Mouse (Mus musculus): ENCODE data around the gene 4933402J07Rik. TPM values are rescaled to one million over a fixed set of nuclear protein-coding genes. Genes with fewer than 3 reads are reported as not detected.
A peak's percentile ranks its signal among the peaks of the same experiment; 100 is the strongest.

Gene 4933402J07Rik
- polyA plus RNA-seq, 2 experiments, result not detected

- H3K4me1 ChIP-seq (replicated peaks; ENCODE audit: control insufficient read depth in 2 of 2, insufficient read depth in 2 of 2, low read length in 1 of 2), result no peaks in the 10 kb centered on the region
- H3K4me2 ChIP-seq (ENCODE audit: low read depth), result no peak overlapping the region
- no peak overlapping the region for H3K4me3 ChIP-seq (ENCODE audit: insufficient read depth in 1 of 2, low read depth in 2 of 2, low read length in 2 of 2)
- peak in 2 of 3 experiments; percentile 7 to 11 for DNase-seq (ENCODE audit: low read depth in 3 of 3, low spot score in 3 of 3)
- ATAC-seq (ENCODE audit: insufficient read depth), result no peak
- H3K27me3 ChIP-seq (ENCODE audit: control insufficient read depth, insufficient read depth, low read length), result no peaks in the 10 kb centered on the region
- H3K27ac ChIP-seq, result no peak overlapping the region
- no peaks in the 10 kb centered on the region for H3K36me3 ChIP-seq (replicated peaks; ENCODE audit: control insufficient read depth, insufficient read depth, low read depth)
- no peak overlapping the region for H3K9ac ChIP-seq (replicated peaks)
- 3% methylated on average over 2 of the region's 2 CpGs for WGBS (ENCODE audit: insufficient replicate concordance)
- no peak for TF ChIP-seq EP300 (IDR thresholded peaks at IDR 0.05; ENCODE audit: low read depth)
- peak; percentile 90 for TF ChIP-seq CTCF (IDR thresholded peaks at IDR 0.05; ENCODE audit: low read depth)
- H3K9me3 ChIP-seq (ENCODE audit: control insufficient read depth, low read length), result no peaks in the 10 kb centered on the region
Observed at GRCm38 (mm10) chr8:87594272-87594671, 30.6 kb downstream of the 4933402J07Rik start.

GRCm38 (mm10) chr8:87602731-87603130, 39.1 kb downstream of the 4933402J07Rik start:
- WGBS (ENCODE audit: insufficient replicate concordance), result 71% methylated on average over 2 of the region's 2 CpGs
- TF ChIP-seq CTCF (IDR thresholded peaks at IDR 0.05; ENCODE audit: low read depth) (no peak), EP300 (IDR thresholded peaks at IDR 0.05; ENCODE audit: low read depth) (no peak)
- Histone ChIP-seq H3K4me2 (ENCODE audit: low read depth) (no peak overlapping the region), H3K27me3 (ENCODE audit: control insufficient read depth, insufficient read depth, low read length) (no peaks in the 10 kb centered on the region), H3K4me1 (replicated peaks; ENCODE audit: control insufficient read depth in 2 of 2, insufficient read depth in 2 of 2, low read length in 1 of 2) (no peaks in the 10 kb centered on the region), H3K27ac (no peak overlapping the region), H3K9me3 (ENCODE audit: control insufficient read depth, low read length) (no peaks in the 10 kb centered on the region), H3K9ac (replicated peaks) (no peak overlapping the region), H3K4me3 (ENCODE audit: insufficient read depth in 1 of 2, low read depth in 2 of 2, low read length in 2 of 2) (no peak overlapping the region), H3K36me3 (replicated peaks; ENCODE audit: control insufficient read depth, insufficient read depth, low read depth) (no peaks in the 10 kb centered on the region)
- no peak for ATAC-seq (ENCODE audit: insufficient read depth)
- DNase-seq (ENCODE audit: low read depth in 3 of 3, low spot score in 3 of 3), result no peak

GRCm38 (mm10) chr8:87609110-87609509, 45.5 kb downstream of the 4933402J07Rik start:
- 65% methylated on average over 7 of the region's 7 CpGs for WGBS (ENCODE audit: insufficient replicate concordance)
- Histone ChIP-seq H3K36me3 (replicated peaks; ENCODE audit: control insufficient read depth, insufficient read depth, low read depth) (no peaks in the 10 kb centered on the region), H3K4me1 (replicated peaks; ENCODE audit: control insufficient read depth in 2 of 2, insufficient read depth in 2 of 2, low read length in 1 of 2) (no peaks in the 10 kb centered on the region), H3K27me3 (ENCODE audit: control insufficient read depth, insufficient read depth, low read length) (no peaks in the 10 kb centered on the region), H3K4me3 (ENCODE audit: insufficient read depth in 1 of 2, low read depth in 2 of 2, low read length in 2 of 2) (no peak overlapping the region), H3K9ac (replicated peaks) (no peak overlapping the region), H3K27ac (no peak overlapping the region), H3K9me3 (ENCODE audit: control insufficient read depth, low read length) (no peaks in the 10 kb centered on the region), H3K4me2 (ENCODE audit: low read depth) (no peak overlapping the region)
- ATAC-seq (ENCODE audit: insufficient read depth) (no peak), DNase-seq (ENCODE audit: low read depth in 3 of 3, low spot score in 3 of 3) (no peak)
- TF ChIP-seq EP300 (IDR thresholded peaks at IDR 0.05; ENCODE audit: low read depth) (no peak), CTCF (IDR thresholded peaks at IDR 0.05; ENCODE audit: low read depth) (no peak)

- no peaks in the 10 kb centered on the region for H3K4me1 ChIP-seq (replicated peaks; ENCODE audit: control insufficient read depth in 2 of 2, insufficient read depth in 2 of 2, low read length in 1 of 2)
- DNase-seq (ENCODE audit: low read depth in 3 of 3, low spot score in 3 of 3) (no peak), ATAC-seq (ENCODE audit: insufficient read depth) (no peak)
- no peaks in the 10 kb centered on the region for H3K27me3 ChIP-seq (ENCODE audit: control insufficient read depth, insufficient read depth, low read length)
- H3K4me3 ChIP-seq (ENCODE audit: insufficient read depth in 1 of 2, low read depth in 2 of 2, low read length in 2 of 2), result no peak overlapping the region
- no peaks in the 10 kb centered on the region for H3K36me3 ChIP-seq (replicated peaks; ENCODE audit: control insufficient read depth, insufficient read depth, low read depth)
- no peak overlapping the region for H3K4me2 ChIP-seq (ENCODE audit: low read depth)
- H3K27ac ChIP-seq, result no peak overlapping the region
- WGBS (ENCODE audit: insufficient replicate concordance), result 62% methylated on average over 4 of the region's 4 CpGs
- H3K9me3 ChIP-seq (ENCODE audit: control insufficient read depth, low read length), result no peaks in the 10 kb centered on the region
- no peak for TF ChIP-seq CTCF (IDR thresholded peaks at IDR 0.05; ENCODE audit: low read depth)
- no peak for TF ChIP-seq EP300 (IDR thresholded peaks at IDR 0.05; ENCODE audit: low read depth)
- no peak overlapping the region for H3K9ac ChIP-seq (replicated peaks)
Observed at GRCm38 (mm10) chr8:87609651-87610192, 46.1 kb downstream of the 4933402J07Rik start.

- no peaks in the 10 kb centered on the region for H3K9me3 ChIP-seq (ENCODE audit: control insufficient read depth, low read length)
- H3K36me3 ChIP-seq (replicated peaks; ENCODE audit: control insufficient read depth, insufficient read depth, low read depth), result no peaks in the 10 kb centered on the region
- WGBS (ENCODE audit: insufficient replicate concordance), result 52% methylated on average over 1 of the region's 1 CpGs
- no peak overlapping the region for H3K27ac ChIP-seq
- no peak overlapping the region for H3K9ac ChIP-seq (replicated peaks)
- ATAC-seq (ENCODE audit: insufficient read depth) (no peak), DNase-seq (ENCODE audit: low read depth in 3 of 3, low spot score in 3 of 3) (no peak)
- no peak overlapping the region for H3K4me2 ChIP-seq (ENCODE audit: low read depth)
- no peaks in the 10 kb centered on the region for H3K4me1 ChIP-seq (replicated peaks; ENCODE audit: control insufficient read depth in 2 of 2, insufficient read depth in 2 of 2, low read length in 1 of 2)
- no peak overlapping the region for H3K4me3 ChIP-seq (ENCODE audit: insufficient read depth in 1 of 2, low read depth in 2 of 2, low read length in 2 of 2)
- no peak for TF ChIP-seq CTCF (IDR thresholded peaks at IDR 0.05; ENCODE audit: low read depth)
- no peak for TF ChIP-seq EP300 (IDR thresholded peaks at IDR 0.05; ENCODE audit: low read depth)
- no peaks in the 10 kb centered on the region for H3K27me3 ChIP-seq (ENCODE audit: control insufficient read depth, insufficient read depth, low read length)
Observed at GRCm38 (mm10) chr8:87613701-87614100, 50.0 kb downstream of the 4933402J07Rik start.
